Mouse (Mus musculus): ENCODE measurements at regions not wholly inside any gene's neighbourhood (a gene's known extent, or its start where the extent isn't known, plus 50 kb on each side); places are given as distances from the start of the nearest gene placed in this dataset.

GRCm38 (mm10) chr2:72541246-72541645, 65.3 kb downstream of the Cdca7 start:
- DNase-seq = no peak

GRCm38 (mm10) chr2:72545453-72545852, 69.5 kb downstream of the Cdca7 start:
- no peak for DNase-seq

GRCm38 (mm10) chr2:72546476-72546875, 70.5 kb downstream of the Cdca7 start:
- DNase-seq = no peak

GRCm38 (mm10) chr2:72546963-72547362, 71.0 kb downstream of the Cdca7 start:
- DNase-seq = no peak

GRCm38 (mm10) chr2:72551268-72551667, 75.3 kb downstream of the Cdca7 start:
- DNase-seq = no peak

- DNase-seq = no peak
Observed at GRCm38 (mm10) chr2:72554603-72555002, 78.6 kb downstream of the Cdca7 start.

GRCm38 (mm10) chr2:72555116-72555515, 79.2 kb downstream of the Cdca7 start:
- DNase-seq = no peak

- DNase-seq = no peak
Observed at GRCm38 (mm10) chr2:72555556-72555955, 79.6 kb downstream of the Cdca7 start.

- no peak for DNase-seq
Observed at GRCm38 (mm10) chr2:72556064-72556821, 80.3 kb downstream of the Cdca7 start.

- DNase-seq = no peak
Observed at GRCm38 (mm10) chr2:72557161-72557560, 81.2 kb downstream of the Cdca7 start.

- no peak for DNase-seq
Observed at GRCm38 (mm10) chr2:72557565-72558260, 81.8 kb downstream of the Cdca7 start.

GRCm38 (mm10) chr2:72561383-72561782, 85.4 kb downstream of the Cdca7 start:
- DNase-seq = no peak

GRCm38 (mm10) chr2:72578322-72578721, 102.4 kb downstream of the Cdca7 start:
- DNase-seq = no peak

GRCm38 (mm10) chr2:72581136-72581535, 105.2 kb downstream of the Cdca7 start:
- no peak for DNase-seq

- peak; percentile 76 for DNase-seq
Observed at GRCm38 (mm10) chr2:72588814-72589213, 112.9 kb downstream of the Cdca7 start.

- no peak for DNase-seq
Observed at GRCm38 (mm10) chr2:72592011-72592410, 116.1 kb downstream of the Cdca7 start.

- no peak for DNase-seq
Observed at GRCm38 (mm10) chr2:72596994-72597925, 121.3 kb downstream of the Cdca7 start.

- DNase-seq = no peak
Observed at GRCm38 (mm10) chr2:72597941-72598340, 122.0 kb downstream of the Cdca7 start.

GRCm38 (mm10) chr2:72600723-72601122, 124.8 kb downstream of the Cdca7 start:
- DNase-seq = no peak

- DNase-seq = peak; percentile 60
Observed at GRCm38 (mm10) chr2:72602152-72602551, 126.2 kb downstream of the Cdca7 start.

GRCm38 (mm10) chr2:72612221-72612620, 136.3 kb downstream of the Cdca7 start:
- DNase-seq = no peak

- peak; percentile 37 for DNase-seq
Observed at GRCm38 (mm10) chr2:72614256-72614655, 138.3 kb downstream of the Cdca7 start.

- DNase-seq = no peak
Observed at GRCm38 (mm10) chr2:72615869-72616268, 139.9 kb downstream of the Cdca7 start.

All from right cerebral cortex, adult 18-20 months (tissue).